Mouse (Mus musculus): ENCODE data around the gene Pitpnc1.

The Pitpnc1 gene

DNA sequence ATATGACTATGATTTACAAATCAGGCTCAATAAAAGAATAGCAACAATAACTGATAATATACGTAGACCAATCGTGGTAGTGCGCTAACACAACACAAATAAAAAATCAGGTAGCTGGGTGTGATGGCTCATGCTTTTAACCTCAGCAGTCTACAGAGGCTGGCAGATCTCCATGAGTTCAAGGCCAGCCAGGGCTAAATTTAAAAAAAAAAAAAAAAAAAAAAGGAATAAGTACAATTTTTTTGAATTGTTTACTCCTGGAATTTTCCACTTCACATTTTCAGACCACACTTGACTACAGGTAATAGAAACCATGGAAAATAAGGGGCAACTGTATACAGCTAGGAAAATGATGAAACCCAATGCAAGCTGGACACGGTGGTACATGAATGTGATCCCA lies 97.3 kb downstream of the Pitpnc1 start:
- DNase-seq (ENCODE audit: low spot score) = no peak

DNA sequence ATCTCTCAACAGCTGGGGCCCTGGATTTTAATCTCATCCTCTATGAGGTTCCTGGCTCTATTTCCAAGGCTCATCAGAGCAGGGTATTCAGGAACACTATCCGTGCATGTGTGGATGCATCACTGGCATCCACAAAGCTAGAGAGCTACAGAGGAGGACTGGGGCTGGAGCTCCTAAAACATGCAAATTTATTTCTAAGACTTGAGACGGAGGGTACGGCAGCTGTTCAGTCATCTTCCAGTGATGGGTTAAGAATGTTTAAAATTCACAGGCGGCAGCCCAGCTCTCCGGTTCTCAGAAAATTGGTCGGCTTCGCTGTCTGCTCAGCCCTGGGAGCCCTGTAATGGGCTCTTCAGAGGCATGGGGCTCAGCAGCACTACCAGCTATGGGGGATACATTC lies 97.8 kb downstream of the Pitpnc1 start:
- no peak for DNase-seq (ENCODE audit: low spot score)

DNA sequence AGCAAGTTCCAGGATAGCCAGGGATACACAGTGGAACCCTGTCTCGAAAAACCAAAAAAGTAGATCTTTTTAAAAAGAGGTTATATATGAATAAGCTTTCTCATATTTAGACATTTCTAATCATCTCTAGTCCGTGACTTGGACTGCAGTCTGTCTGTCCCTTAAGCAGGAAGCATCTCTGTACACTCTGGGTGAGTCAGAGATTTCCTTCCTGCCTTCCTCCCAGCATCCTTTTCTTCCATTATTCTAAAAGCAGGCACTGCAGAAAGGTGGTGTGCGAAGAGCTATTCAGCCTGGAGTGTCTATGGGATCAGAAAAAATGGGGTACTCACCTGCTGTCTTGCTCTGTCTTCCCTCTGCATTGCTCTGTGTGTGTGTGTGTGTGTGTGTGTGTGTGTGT lies 100.0 kb downstream of the Pitpnc1 start:
- DNase-seq (ENCODE audit: low spot score) = no peak

DNA sequence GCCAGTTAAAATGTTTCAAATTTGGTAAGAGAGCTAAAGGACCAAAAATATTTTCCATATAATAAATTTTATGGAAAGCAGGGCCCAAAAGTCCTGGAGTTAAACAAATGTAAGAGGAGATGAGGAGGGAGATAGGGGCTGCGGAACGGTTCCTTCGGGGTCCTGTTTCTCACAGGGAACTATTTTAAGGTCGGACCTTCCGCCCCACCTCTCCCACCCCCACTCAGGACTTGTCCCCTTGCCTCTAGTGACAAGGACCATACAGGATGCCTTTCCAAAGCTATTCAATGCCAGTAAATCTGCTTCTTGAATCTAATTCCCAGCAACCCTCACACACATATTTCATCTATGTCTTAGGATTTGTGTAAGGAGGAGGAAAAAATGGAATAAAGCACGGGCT lies 100.8 kb downstream of the Pitpnc1 start:
- DNase-seq (ENCODE audit: low spot score) = no peak

DNA sequence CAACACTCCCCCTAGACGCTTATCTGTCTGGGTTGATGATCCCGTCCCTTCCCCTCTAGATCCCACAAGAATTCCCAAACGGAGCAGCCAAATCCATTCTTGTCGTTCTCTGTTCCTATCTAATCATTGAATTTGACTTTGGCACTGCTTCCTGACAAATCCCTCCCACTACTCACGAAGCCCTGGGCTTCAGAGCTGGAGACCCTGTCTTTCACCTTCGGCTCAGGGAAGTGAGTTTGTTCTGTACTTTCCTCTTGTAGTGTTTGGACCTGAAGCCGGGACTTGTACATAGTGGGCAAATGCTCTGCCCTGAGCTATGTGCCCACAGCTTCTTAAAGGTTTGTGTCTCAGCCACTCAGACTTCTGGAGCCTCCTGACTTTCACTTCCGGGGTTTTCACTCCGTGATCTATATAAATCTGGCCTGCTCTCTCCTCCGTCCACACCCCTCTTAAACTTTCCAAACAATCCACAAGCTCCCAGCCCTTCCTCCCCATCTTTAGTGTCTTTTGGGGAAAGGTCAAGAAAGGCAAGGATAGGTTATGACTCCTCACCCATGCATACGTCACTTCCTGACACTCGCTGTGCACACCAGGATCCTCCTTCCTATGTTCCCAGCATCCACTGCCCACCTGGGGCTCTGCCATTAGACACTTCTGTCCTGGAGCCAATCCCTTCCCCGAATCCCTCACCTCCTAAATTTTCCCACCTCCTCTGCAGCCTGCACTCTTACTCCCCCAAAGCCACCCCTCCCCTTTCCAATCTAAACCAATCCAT lies 104.4 kb downstream of the Pitpnc1 start:
- no peak for DNase-seq (ENCODE audit: low spot score)

DNA sequence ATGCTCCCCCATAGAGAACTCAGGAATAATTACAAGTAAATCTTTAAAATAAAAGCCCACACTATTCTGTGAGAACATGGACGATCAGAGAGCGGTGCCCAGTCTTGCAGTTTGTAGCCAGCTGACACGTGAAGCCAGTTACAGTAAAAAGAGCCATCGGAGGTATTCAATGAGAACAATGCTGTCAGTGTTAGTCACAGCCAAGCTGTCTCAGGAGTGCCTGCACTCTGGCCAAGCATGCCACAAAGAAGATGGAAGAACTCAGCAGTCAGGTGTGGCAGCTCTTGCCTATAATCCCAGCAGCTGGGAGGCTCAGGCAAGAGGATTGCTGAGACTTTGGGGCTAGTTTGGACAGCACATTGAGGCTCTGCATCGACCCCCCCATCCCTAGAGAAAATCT lies 111.8 kb downstream of the Pitpnc1 start:
- DNase-seq (ENCODE audit: low spot score) = no peak

DNA sequence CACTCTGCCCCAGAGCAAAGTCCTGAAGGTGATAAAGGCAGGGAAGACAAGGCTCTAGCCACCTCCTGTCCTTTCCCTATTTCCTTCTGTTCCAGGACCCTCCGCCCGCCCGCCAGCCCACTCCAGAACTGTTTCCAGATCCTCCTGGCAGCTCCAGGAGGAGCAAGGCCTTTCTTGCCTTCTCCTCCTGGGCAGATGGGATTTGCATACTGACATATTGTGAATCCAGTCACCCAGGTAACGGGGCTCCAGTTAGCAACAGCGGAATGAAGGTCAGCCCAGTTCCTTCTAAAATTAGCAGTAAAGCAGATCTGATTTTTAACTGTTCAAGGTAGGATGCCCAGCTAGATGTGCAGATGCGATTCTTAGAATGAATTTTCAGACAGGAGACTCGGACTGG lies 114.3 kb downstream of the Pitpnc1 start:
- no peak for DNase-seq (ENCODE audit: low spot score)

DNA sequence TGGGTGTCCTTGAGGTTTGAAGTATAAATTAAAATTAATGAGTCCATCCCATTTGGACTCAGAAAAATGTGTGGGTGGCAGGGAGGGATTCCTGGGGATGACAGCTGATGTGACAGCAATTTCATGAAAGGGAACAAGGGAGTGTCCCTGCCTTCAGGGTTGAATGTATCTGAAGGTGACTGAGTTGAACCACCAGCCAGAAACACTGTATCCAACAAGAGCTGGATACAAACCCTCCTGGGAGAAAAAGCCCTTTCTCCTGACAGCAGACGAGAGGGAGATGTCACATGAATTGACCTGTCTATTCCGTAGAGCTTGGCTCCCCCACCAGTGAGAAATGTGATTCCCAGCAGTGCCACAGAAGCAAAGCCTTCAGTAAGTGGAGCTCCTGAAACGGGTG lies 115.0 kb downstream of the Pitpnc1 start:
- no peak for DNase-seq (ENCODE audit: low spot score)

DNA sequence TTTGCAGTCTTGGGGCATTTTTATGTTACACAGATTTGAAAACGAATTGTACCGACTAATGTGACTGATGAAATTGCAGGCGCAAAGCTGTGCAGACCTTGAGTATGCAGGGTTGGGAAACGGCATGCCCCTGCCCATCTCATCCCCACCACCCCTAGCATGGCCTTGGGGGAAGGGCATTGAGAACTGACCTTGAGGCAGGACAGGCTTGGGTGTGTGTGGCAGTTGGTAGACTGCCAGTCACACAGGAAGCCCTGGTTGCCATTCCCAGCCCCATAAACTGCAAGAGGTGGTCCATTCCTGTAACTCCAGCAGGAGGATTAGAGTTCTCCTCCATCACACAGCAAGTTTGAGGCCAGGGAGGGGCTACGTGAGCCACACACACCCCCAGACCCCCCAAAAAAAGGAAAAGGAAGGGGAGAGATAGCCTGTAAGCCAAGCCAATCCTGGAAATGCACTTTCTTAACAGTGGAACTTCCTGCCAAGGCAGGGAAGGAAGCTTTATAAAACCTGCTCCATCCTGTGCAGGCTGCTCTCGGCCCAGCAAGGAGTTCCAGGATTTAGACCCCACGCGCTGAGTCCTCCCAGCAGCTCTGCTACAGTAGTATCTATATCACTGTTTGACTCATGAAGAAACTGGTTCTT lies 115.9 kb downstream of the Pitpnc1 start:
- no peak for DNase-seq (ENCODE audit: low spot score)

DNA sequence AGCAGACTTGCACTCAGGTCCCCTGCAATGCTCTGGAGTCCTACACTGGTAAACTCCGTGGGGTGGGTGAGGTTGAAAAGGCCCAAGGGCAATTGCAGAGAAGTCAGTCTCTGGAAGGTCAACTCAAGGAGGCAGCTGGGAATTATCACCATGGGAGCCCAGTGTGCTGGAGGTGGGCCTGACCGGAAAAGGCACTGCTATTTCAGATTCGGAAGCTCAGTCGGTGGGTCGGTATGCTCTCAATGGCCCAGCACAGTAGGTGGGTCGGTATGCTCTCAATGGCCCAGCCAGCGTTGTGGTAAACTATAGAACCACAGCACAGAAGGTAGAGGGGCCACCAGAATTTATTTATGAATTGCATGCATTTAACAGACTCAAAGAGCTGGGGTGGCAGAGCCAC lies 117.9 kb downstream of the Pitpnc1 start:
- DNase-seq (ENCODE audit: low spot score) = no peak

DNA sequence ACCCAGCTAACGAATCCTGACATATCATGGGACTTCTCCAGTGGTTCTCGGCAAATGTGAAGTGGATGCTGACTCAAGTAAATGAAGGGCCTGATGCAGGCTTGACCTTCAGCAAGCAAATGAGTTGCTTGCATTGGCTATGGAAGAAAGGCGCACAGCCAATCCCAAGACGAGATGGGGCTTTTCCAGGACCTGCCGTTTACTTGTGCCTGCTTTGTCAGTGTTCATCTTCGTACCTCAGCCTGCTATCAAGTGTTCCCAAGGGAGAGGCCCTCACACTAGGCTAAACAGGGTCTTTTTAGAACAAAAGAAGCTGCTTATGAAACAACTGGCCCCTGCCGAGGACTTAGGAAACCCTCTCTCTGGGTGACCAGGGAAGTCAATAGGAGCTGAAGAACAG lies 120.7 kb downstream of the Pitpnc1 start:
- no peak for DNase-seq (ENCODE audit: low spot score)

DNA sequence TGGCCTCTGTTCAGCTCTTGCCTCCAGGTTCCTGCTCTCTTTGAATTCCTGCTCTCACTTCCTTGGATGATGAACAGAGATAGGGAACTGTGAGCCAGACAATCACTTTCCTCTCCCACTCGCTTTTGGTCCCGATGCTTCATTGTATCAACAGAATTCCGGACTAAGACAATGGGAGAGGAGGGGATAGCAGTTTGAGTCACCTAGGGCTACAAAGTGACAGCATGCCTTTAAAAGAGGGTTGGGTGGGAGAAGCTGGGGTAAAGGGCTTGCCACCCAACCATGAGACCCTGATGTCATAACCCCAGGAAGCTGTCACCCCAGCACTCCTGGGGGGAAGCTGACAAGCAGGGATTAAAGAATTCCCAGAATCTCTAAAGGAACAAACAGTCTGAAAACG lies 127.5 kb downstream of the Pitpnc1 start:
- DNase-seq (ENCODE audit: low spot score) = no peak

DNA sequence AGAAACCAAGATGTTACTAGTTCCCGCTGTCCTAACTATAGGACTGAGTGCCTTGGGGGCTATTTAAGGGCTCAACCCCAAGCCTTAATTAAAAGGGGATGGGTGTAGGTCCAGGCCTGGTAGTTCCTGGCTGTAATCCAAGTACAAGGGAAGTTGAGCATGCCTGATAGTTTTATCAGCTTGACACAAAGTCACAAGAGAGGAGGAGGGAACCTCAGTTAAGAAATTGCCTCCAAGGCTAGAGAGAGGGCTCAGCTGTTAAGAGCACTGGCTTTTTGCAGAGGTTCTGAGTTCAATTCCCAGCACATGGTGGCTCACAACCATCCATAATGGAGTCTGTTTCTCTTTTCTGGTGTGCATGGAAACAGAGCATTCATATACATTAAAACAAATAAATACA lies 128.1 kb downstream of the Pitpnc1 start:
- no peak for DNase-seq (ENCODE audit: low spot score)

DNA sequence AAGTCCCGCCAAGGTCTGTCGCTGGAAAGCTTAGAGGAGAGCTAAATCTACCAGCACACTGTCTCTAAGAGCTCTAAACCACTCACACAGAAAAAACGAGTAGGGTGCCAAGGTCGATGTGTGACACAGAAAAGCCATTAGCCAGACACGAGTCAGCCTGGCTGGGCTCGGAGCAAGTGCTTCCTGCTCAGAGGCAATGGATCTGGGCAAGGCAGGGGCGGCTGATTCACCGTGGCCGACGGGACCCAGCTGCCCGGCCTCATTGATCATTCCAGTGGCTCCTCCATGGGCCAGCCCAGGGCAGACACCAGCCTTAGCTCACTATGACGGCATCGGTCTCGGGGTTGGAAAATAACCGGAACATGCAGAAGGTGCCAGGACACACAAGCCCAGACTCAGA lies 129.2 kb downstream of the Pitpnc1 start:
- no peak for DNase-seq (ENCODE audit: low spot score)

DNA sequence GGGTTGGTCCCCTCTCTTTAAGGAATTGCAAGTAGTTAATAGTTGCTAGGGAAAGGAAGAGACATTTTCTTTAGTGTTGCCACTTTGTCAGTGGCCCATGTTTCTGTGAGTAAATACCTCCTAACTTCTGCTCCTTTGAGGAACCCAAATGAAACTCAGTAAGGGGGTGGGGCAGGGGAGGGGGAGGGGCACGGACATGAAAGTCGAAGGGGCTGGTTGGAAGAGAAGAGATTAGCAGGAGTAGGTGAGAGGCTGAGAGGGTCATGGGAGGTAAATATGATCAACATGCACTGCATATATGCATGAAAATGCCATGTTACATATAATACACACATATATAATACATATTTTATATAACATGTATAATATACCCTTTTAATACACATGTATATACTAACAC lies 129.7 kb downstream of the Pitpnc1 start:
- no peak for DNase-seq (ENCODE audit: low spot score)

DNA sequence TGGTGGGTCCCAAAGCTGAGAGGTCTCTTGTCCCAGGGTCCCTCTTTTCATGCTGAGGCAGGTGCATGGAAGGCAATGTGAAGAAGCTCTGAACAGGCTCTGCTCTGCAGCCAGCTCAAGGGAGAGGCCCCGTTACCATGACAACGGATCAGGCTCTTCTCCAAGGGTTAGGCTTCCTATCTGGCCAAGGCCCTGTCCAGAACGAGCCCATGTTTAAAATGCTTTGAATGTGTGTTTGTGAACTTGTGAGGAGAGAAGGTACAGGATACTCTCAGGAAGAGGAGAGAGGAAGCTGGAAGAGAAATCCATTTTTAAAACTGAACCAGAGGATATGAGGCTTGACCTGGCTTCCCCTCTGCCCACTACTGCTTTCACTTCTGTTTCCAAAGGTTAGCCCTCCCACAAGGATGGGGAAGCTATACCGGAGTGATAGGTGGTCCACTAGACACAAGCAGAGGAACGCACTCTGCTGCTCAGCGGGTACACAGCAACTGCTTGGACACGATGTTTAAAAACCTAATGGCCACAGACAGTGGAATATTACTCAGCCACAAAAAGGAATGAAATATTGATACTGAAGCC lies 131.2 kb downstream of the Pitpnc1 start:
- no peak for DNase-seq (ENCODE audit: low spot score)

DNA sequence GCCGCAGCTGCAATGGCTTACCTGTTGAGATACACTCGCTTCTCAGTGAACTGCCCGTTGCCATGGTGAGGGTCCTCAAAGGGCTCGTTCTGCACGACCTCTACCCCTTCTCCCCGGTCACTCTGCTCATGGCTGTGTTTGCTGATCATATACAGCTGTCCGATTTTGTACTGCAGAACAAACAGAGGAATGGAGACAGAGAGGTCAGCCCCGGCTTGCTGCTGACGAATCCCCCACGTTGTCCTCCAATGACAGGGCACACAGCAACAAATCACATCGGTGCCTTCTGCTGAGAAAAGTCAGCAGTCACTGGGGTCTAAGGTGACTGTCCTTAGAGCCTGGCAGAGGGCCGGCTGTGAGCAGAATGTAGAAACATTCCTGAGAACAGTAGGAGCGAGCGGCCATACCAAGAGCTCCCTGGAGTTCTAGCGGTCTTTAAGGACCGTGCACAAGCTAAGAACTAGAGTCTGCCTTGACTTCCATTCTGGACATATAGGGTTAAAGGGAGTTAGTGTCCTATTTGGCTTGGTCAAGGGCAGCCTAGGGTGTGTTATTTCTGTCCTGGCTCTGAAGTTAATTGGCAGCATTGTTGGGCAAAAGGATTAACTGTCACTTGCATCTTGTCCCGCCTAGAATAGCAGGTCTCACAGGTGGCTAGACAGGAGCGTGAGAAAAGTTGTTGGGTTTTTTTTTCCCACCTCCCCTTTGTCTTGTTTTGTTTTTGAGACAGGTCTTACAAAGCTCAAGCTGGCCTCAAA lies 132.9 kb downstream of the Pitpnc1 start:
- no peak for DNase-seq (ENCODE audit: low spot score)

DNA sequence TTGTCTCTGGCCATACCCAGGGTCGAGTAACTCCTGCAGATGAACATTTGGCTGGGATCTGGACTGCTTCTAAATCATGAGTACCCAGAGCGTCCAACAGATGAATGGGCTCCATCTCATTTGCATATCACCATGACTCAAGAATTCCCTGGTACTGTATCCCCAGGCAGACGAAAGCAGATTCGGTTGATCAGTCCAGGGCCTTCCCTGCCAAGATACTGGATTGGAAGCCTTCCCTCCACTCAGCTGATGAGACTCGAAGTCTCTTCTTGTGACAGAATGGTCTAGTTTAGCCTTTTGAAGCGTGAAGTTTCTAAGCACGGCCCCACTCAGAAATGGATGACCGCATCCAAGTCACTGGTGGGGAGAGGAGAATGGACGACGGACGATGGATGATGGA lies 134.7 kb downstream of the Pitpnc1 start:
- DNase-seq (ENCODE audit: low spot score) = no peak

DNA sequence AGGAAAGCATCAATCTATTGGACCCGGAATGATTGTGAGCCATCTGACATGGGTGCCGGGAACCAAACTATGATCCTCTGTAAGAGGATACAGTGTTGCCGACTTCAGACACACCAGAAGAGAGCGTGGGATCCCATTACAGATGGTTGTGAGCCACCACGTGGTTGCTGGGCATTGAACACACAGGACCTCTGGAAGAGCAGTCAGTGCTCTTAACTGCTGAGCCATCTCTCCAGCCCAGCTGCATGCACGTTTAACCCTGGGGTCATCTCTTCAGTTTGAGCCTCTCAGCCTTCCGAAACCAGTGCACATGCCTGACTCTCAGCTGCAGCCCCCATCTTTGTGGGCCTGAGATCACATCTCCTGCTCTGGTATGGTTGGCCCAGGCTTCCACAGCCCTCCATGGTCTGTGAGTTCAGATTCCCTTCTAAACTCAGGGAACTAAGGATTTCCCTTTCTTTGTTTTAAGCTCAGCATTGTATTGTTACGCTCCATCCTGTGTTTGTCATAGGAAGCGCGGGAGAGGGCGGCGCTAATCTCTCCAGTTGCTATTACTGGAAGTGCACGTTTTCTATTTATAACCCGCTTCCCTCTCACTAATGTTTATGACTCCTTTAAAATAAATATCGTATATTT lies 135.5 kb downstream of the Pitpnc1 start:
- no peak for DNase-seq (ENCODE audit: low spot score)

DNA sequence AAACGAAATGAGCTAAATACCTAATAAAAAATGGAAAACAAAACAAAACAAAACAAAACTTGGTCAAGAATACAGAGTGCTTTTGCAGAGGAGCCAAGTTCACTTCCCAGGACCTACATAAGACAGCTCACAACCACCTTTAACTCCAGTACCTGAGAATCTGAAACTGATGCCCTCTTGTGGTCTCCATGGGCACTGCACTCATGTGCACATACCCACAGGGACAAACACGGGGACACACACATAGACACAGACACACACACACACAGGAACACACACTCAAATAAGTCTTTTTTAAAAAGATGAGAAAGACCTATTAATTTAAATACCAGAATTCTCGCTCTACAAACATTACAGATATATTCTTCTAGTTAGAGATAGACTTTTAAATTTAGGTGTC lies 137.6 kb downstream of the Pitpnc1 start:
- DNase-seq (ENCODE audit: low spot score) = no peak

DNA sequence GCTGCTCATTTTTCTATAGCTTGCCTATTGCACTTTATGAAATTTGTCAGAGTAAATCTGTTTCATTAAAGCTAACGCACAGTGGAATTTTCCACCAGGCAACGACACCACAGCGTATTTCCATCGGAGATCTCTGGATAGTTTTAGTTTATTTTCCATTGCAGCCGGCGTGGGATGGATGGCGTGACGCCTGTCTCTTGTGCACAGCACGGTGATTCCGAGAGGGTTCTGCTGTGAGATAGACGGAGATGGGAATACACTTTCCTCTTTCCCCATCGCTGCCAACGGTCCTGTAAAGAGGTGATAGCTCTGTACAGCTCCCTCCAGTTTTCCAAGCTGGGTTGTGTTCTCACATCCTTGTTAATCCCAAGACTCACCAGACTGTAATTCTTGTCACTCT lies 138.2 kb downstream of the Pitpnc1 start:
- DNase-seq (ENCODE audit: low spot score) = no peak

DNA sequence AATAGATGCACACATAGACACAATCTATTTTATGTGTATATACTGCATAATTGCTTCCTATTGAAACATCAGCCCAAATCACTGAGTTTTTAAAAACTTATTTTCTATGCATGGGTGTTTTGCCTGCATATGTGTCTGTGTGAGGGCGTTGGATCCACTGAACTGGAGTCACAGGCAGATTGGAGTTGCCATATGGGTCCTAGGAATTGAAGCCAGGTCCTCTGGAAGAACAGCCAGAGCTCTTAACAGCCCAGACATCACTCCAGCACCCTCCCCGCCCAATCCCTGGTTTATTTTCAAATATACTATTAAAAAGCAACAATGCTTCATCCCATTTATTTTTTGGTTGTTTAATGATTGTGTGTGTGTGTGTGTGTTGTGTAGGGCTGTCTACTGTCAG lies 139.1 kb downstream of the Pitpnc1 start:
- DNase-seq (ENCODE audit: low spot score) = no peak
